Mouse (Mus musculus): Measurements from ENCODE around the gene Zbtb46. TPM values are rescaled to one million over a fixed set of nuclear protein-coding genes. Genes with fewer than 3 reads are reported as not detected.
A peak's percentile ranks its signal among the peaks of the same experiment; 100 is the strongest.

Zbtb46 gene
- total RNA-seq, 1 experiment from 2014 or later: 1.0 TPM

GRCm38 (mm10) chr2:181415945-181416344, 43.3 kb downstream of the Zbtb46 start:
- ATAC-seq (ENCODE audit: extremely low read depth, insufficient number of reproducible peaks, low FRiP score, poor library complexity, severe bottlenecking): no peak

DNA sequence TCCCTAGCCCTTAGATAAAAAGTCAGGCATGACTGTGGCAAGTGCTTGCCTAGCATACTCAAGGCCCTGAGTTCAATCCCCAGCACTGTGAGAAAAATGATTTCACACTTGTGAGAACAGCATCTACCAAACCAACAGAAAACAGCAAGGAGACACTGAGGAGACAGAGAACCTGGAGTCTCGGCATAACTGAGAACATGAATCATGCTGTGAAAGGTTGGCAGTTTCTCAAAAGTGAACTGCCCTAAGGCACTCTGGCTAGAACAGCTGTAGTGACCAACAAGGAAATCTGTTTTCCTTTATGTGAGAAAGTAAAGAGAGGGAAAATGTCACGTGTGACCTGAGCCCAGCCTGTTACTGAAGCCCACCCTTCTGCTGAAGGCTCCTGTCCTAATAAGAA, 46.1 kb downstream of the Zbtb46 start:
- no peak for ATAC-seq (ENCODE audit: extremely low read depth, insufficient number of reproducible peaks, low FRiP score, poor library complexity, severe bottlenecking)

DNA sequence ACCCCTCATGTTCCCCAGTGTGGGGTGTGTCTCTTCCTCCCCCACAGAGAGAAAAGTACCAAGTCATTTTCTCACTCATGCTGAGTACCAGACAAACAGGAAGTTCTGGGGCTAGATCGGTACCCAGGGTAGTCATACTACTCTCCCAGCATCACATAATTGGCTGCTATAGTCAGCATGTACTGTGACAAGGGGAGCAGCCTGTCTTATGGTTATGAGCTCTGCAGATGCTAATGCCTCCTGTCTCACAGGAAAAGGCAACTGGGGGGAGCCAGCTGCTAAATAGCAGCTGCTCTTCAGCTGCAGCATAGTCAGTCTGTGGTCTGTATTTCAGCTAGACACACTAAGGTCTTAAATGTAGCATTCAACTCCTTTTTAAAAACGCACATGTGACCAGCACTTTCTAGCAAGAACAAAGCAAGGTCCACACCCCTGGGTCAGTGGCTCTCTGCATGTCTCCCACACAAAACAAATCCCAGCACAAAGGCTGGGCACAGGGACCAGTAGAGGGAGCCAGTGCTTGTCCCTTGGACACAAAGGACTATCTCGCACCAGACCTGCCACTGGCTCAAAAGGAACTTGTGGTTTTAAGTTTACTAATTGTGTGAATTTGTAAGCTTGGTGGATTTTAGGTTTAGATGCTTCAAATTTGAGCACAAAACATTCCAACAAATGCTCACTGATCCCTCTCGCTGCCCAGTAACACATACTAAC, 48.3 kb downstream of the Zbtb46 start:
- ATAC-seq (ENCODE audit: extremely low read depth, insufficient number of reproducible peaks, low FRiP score, poor library complexity, severe bottlenecking): peak; percentile 75; the same call in 1 of the 2 replicates

GRCm38 (mm10) chr2:181409643-181410042, 49.6 kb downstream of the Zbtb46 start:
- no peak for ATAC-seq (ENCODE audit: extremely low read depth, insufficient number of reproducible peaks, low FRiP score, poor library complexity, severe bottlenecking)

DNA sequence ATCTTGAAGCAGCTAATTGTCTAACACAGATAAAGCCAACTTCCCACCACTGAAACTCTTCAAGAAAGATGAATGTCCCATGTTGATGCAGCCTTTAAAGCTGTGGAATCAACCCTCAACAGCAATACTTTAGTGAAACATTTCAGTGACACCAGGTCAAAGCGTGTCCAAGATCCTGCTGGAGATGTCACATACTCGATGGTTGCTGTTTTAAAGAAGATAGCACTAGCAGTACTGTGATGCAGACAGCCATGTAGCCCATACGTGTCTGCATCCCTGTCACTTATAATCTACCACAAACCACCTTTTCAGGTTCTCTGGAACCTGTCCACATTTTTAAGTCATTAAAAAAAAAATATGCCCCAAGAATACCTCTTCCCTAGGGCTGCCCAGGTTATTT, 55.5 kb downstream of the Zbtb46 start:
- no peak for ATAC-seq (ENCODE audit: extremely low read depth, insufficient number of reproducible peaks, low FRiP score, poor library complexity, severe bottlenecking)

GRCm38 (mm10) chr2:181401497-181401896, 57.7 kb downstream of the Zbtb46 start:
- ATAC-seq (ENCODE audit: extremely low read depth, insufficient number of reproducible peaks, low FRiP score, poor library complexity, severe bottlenecking): no peak

DNA sequence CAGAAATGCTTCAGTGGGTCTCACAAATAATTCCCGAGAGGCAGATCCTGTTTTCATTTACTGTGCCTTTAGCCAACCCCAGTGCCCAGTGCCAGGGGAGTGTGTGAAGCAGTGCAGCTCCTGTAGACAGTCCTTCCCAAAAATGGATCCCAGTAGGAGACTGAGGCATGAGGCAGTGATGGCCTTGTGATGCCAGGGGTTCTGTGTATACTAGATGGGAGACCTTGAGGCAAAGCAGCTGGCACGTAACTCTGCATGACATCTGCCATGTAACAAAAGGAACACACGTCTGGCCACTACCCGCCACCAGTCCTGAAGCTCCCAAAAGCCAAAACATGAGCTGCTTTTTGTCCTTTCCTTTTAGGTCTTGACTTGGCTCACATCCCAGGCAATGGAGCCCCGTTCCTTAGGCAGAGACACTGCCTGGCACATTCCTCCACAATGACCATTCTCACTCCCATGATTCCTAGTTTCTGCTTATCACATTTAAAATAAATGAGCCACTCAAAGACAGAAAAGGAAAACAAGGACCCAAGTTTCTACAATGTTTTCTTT, 61.9 kb downstream of the Zbtb46 start:
- no peak for ATAC-seq (ENCODE audit: extremely low read depth, insufficient number of reproducible peaks, low FRiP score, poor library complexity, severe bottlenecking)

DNA sequence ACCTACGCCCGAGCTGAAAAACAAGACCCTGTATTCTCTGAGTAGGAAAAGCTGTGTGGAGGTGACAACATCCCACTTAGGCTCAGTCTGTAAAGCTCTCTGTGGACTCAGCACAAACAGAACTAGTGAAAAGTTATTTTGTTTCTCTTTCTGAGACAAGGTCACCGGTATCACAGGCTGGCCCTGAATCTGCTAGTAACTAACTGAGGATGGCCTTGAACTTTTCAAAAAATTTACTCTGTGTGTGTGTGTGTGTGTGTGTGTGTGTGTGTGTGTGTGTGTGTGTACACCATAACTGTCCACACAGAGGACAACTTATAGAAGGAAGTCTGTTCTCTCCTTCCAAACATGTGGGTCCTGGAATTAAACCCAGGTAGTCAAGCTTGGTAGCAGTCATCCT, 65.1 kb downstream of the Zbtb46 start:
- no peak for ATAC-seq (ENCODE audit: extremely low read depth, insufficient number of reproducible peaks, low FRiP score, poor library complexity, severe bottlenecking)

DNA sequence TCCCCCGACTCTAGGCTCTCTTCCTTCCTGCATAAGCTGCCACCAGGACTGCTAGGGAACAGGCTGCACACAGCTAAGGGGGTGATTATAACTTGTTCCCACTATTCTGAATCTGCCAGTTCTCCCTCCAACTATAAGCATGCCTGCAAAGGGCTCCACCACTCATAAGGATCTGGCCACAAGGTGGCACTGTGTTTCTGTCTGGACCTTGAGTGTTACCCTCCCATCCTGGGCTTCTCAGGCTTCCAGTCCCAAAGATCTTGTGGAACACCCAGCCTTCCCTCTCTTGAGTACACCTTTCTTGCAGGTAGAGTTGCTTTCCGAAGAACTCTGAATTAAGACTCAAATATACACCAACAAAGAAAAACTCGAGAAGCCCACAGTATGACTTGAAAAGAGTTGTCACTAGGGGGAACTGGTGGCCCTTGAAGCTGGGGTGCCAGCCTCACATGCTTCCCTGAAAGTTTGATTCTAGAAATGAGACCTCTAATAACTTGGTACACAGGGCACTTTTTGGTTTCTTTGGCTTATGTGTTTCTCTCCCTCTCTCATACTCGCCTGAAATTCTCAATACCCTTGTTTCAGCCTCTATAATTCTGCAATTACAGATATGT, 66.5 kb downstream of the Zbtb46 start:
- ATAC-seq (ENCODE audit: extremely low read depth, insufficient number of reproducible peaks, low FRiP score, poor library complexity, severe bottlenecking): peak; percentile 71

DNA sequence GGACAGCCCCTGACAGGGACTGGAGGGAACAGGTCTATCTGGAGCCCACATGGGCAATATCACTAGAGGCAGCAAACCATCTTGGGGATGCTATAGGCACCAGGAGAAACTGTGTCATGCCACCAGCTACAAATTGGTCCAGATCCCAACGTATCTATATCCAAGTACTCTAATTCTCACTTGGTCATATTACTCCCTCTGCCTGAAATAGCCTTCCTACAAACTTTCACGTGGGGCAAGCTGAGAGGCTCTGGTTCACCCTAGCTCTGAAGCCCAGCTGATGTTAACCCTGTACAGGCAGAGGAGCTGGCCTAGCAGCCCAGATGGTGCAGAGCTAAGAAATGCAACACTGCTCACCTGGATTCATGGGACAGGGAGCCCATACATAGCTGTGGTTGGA, 67.7 kb downstream of the Zbtb46 start:
- ATAC-seq (ENCODE audit: extremely low read depth, insufficient number of reproducible peaks, low FRiP score, poor library complexity, severe bottlenecking): no peak

DNA sequence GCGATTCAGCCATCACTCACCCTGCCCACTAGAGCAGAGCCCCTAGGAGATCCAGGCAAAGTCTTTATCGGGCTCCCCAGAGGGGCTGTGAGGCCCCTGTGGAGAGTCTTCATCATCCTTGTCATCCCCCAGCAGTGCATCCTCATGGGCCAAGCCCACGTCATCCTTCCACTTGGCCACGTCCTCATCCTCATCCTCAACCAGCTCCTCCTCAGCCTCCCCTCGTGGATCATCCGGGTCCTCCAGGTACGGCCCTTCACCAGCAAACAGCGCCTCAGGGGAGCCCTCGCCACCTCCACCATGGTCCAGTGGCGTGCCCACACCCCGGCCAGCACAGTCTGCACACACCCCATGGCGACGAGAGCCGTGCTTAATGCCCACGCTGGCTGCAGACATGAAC, 68.2 kb downstream of the Zbtb46 start:
- no peak for ATAC-seq (ENCODE audit: extremely low read depth, insufficient number of reproducible peaks, low FRiP score, poor library complexity, severe bottlenecking)

GRCm38 (mm10) chr2:181390136-181390870, 68.9 kb downstream of the Zbtb46 start:
- ATAC-seq (ENCODE audit: extremely low read depth, insufficient number of reproducible peaks, low FRiP score, poor library complexity, severe bottlenecking): no peak

GRCm38 (mm10) chr2:181386663-181387210, 72.5 kb downstream of the Zbtb46 start:
- no peak for ATAC-seq (ENCODE audit: extremely low read depth, insufficient number of reproducible peaks, low FRiP score, poor library complexity, severe bottlenecking)

- no peak for ATAC-seq (ENCODE audit: extremely low read depth, insufficient number of reproducible peaks, low FRiP score, poor library complexity, severe bottlenecking)
Measured at GRCm38 (mm10) chr2:181385885-181386284, 73.3 kb downstream of the Zbtb46 start.

DNA sequence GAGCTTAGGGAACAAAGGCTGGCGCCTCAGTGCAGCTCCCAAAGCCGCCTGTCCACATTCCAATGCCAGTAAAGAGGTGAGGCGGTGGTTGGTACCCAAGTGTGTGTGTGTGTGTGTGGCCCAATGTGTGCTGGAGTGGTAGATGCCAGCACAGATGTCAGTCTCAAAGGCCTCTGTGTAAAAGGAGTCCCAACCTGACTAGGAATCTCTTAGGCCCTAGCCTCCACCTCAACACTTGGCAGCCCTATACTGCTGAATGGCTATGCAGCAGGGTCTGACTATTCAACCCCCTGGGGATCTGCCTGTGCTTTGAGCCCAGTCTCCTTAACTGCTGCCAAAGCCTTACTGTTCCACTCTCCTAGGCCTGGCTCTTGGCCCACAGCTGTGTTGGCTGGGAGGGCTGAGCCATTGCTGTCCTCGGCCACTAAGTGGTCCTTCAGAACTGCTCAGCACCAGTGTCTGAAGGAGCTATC, 74.3 kb downstream of the Zbtb46 start:
- no peak for ATAC-seq (ENCODE audit: extremely low read depth, insufficient number of reproducible peaks, low FRiP score, poor library complexity, severe bottlenecking)

DNA sequence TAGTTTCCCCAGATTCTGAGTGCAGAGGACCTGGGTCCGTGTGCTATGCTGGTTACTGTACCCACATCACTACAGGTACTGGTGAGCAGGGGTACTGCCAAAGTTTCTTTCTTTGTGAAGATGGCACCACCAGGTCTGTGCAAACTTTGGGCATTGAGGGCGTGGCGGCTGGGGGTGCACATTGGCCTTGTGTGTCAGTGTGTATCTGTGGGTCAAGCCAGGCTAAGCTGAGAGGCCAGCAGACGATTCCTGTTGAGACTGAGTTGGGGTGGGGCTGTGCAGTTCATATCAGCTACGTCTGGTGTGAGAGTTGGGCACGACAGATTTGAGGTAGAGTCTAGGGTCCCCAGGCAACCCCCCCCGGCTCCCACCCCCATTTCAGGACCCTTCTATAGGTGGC, 74.8 kb downstream of the Zbtb46 start:
- ATAC-seq (ENCODE audit: extremely low read depth, insufficient number of reproducible peaks, low FRiP score, poor library complexity, severe bottlenecking): no peak

GRCm38 (mm10) chr2:181381631-181382306, 77.5 kb downstream of the Zbtb46 start:
- no peak for ATAC-seq (ENCODE audit: extremely low read depth, insufficient number of reproducible peaks, low FRiP score, poor library complexity, severe bottlenecking)

DNA sequence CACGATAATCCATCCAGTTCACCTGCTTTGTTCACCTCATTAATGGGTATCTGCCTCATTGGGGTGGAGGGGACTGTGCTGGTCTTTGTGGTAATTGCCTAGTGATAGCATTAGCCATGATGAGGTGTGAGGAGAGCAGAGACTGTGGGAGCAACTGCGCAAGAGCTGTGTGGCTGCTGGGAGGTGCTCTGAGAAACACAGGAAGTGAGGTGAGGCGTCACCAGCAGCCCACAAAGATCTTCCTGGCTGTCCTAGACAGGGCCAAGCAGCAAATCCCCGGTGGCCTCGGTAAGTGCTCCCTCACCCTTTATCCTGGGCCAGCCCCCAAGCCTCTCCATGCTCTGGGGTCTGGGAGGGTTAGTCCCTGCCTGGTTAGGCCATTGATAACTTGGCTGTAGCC, 78.1 kb downstream of the Zbtb46 start:
- ATAC-seq (ENCODE audit: extremely low read depth, insufficient number of reproducible peaks, low FRiP score, poor library complexity, severe bottlenecking): peak; percentile 40; the same call in 1 of the 2 replicates

GRCm38 (mm10) chr2:181380251-181380650, 79.0 kb downstream of the Zbtb46 start:
- ATAC-seq (ENCODE audit: extremely low read depth, insufficient number of reproducible peaks, low FRiP score, poor library complexity, severe bottlenecking): no peak

All from neutrophil, adult 5-6 weeks (primary cell).